Mouse (Mus musculus): Measurements from ENCODE around the gene Gm5771.
"Not testable (repeated sequence)": the region's sequence is repeated elsewhere in the genome, so short reads cannot be mapped to it uniquely, and the experiment has no call there.

Gene Gm5771

GRCm38 (mm10) chr6:41392056-41392455, at the start of gene Gm5771:
Gene Gm5771, plus strand, starts transcription at chr6:41392356.
- not testable (repeated sequence) for DNase-seq (ENCODE audit: low read depth, low spot score)

DNA sequence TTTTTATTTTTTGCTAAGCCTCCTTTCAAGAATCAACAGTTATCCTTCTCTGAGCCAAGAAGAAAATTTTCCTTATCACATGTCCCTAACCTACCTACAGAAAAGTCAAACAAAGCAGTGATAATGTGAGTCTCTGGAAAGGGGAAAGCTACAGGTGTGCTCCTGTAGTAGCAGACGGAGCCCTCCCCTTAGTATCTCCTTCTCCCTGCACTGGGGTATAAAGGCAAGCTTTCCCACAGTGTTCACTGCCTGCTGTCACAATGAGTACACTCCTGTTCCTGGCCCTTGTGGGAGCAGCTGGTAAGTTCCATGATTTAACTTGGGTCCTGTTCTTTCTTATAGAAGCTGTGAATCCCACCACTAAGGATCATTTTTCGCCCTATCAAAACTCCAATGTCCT, 38.2 kb upstream of the Gm5771 start, which contains the start of gene Try10:
Gene Try10, plus strand, starts transcription at position 174 of the 400 bp plus-strand sequence.
- DNase-seq (ENCODE audit: low read depth, low spot score): no peak

DNA sequence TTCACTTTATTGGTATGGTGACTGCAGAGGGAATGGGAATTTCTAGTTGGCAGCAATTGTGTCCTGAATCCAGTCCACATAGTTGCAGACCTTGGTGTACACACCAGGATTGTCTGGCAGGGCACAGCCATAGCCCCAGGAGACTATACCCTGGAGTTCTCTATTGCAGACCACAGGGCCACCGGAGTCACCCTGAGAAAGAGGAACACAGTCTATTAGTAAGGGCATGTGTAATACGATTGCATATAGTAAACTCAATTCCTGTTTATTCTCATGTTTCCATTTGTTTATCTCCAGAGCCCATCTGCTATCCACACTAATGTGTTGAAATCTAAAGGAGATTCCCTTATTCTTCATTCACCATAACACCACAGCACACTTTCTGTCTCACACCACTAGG, 18.4 kb upstream of the Gm5771 start:
- not testable (repeated sequence) for DNase-seq (ENCODE audit: low read depth, low spot score)

- not testable (repeated sequence) for DNase-seq (ENCODE audit: low read depth, low spot score)
Measured at GRCm38 (mm10) chr6:41377578-41377977, 14.6 kb upstream of the Gm5771 start, which contains the start of gene Prss3. Gene Prss3, minus strand, starts transcription at chr6:41377678.

GRCm38 (mm10) chr6:41386781-41387180, 5.4 kb upstream of the Gm5771 start:
- no peak for DNase-seq (ENCODE audit: low read depth, low spot score)

GRCm38 (mm10) chr6:41391640-41392039, 516 bp upstream of the Gm5771 start:
- not testable (repeated sequence) for DNase-seq (ENCODE audit: low read depth, low spot score)

- DNase-seq (ENCODE audit: low read depth, low spot score): not testable (repeated sequence)
Measured at GRCm38 (mm10) chr6:41442261-41442660, 50.1 kb downstream of the Gm5771 start.

GRCm38 (mm10) chr6:41446045-41446444, 53.9 kb downstream of the Gm5771 start, which contains the start of gene Gm10334:
Gene Gm10334, minus strand, starts transcription at chr6:41446145.
- DNase-seq (ENCODE audit: low read depth, low spot score): not testable (repeated sequence)

Data from retina, adult 2 months (tissue).